Mouse (Mus musculus): ENCODE measurements at regions not wholly inside any gene's neighbourhood (a gene's known extent, or its start where the extent isn't known, plus 50 kb on each side); places are given as distances from the start of the nearest gene placed in this dataset.

DNA sequence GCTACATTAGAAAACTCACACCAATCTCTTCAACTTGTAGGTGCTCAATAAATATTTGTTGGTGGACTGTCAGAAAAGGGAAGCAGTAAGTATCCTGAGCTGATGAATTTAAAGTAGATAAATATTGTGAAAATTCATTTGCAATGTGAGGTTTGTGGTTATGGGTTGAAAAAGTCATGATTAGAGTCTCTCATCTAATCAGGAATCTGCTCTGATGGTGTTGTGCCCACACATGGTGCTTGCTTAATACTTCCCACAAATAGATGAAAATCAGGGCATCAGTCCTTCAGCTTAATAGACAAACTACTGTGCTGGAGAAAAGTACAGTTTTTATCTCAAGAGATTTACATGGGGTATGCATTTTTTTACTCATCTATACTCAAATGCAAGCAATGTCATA, 59.9 kb downstream of the S1pr1 start:
- no peak for DNase-seq

DNA sequence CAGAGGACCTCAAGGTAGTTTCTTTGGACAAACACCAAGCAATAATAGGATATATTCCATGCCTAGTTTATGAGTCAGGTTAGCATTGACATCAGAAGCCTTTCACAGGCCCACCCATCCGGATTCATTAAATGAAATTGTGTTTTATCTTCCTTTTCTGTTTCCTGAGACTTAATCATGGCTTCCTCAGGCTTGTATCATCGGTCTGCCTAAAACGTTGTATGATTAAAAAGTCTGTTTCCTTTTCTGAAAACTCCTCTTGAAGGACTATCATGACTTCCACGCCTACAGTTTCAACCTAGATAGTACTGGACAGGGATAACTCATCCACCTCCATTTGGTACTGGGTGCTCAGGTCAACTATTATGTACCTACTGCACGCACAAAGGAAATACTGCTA, 62.6 kb downstream of the S1pr1 start:
- DNase-seq = no peak

DNA sequence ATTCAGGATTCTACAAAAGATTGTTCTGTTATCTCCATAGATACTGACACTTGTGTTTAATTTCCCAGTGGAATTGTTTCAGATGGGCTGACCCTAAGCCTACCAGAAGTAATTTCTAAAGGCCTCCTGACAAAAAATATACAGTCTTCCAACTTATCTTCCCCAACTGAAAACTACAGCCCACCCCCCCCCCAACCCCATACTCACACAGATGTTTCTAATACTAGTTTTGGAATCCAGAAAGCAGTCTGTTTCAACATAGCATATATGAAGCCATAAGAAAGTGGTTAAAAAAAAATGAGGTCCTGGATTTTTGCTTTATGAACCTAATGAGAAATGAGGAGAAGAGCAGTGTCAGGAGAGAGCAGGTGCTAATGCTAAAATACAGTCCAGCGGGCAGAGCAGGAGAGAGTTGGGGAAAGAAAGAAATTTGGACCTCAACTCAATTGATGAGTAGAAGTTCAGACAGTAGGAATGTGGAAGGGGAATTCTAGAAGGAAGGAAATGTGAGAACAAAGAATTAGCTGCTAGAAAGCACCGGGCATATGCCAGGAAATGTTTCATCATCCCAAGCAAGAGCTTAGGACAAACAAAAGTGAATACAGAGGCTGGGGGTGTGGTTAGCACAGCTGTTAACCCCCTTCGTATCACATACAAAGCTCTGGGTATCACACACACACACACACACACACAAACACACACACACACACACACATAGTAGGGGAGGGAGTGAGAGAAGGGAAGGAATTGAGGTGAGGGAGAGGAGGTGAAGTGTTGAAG, 65.3 kb downstream of the S1pr1 start:
- DNase-seq = no peak

DNA sequence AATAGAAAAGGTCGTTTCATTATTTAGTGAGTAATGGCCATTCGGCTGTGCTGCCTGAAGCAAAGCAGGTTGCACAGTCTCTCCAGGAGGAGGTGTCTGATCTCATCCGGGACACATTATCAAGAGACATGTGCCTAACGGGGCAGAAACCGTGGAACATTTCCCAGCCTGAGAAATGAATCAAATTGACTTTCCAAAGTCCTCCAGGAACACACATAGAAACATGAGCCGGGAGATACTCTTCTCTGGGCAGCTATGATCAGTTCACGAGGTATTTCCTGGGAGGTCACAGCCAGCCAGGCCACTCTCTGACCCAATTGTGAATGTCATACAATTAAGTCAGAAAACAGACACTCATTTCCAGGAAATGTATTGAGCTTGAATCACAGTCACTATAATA, 67.9 kb downstream of the S1pr1 start:
- no peak for DNase-seq

DNA sequence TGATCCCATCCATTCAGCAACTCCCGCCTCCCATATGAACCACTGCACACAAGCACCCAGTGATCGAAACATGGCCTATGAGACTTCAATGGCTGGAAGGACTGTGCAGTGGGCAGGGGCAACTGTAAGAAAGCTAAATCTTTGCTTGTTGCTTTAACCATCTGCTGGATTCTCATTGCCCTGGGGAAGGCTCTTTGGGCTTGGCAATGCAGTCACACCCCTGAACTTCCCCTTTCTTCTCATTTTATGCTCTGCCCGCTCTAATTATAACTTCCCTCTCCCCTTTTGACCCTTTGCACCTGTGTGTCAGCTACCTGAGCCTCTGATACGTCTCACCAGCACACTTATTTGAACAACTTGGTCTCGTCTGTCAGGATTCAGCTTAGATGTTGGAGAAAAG, 70.6 kb downstream of the S1pr1 start:
- no peak for DNase-seq

DNA sequence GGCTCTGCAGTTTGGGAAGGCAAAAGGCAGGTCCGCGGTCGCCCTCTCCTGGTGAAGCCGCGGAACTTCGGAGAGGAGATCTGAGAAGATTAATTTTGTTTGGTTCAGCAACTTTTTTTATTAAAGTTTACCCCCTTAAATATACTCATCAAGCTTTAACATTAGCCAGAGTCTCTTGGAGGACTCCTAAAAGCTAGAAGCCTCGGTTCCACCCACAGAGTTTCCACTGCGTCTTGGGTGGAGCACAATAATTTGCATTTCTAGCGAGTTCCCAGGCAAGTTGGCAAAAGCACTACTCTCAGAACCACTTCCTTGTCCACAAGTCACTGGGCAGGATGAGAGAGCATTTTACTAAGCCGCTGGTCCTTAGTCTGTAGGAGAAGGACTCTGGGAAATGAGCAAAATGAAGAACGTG, 72.0 kb downstream of the S1pr1 start:
- peak; percentile 81 to 82 for DNase-seq

DNA sequence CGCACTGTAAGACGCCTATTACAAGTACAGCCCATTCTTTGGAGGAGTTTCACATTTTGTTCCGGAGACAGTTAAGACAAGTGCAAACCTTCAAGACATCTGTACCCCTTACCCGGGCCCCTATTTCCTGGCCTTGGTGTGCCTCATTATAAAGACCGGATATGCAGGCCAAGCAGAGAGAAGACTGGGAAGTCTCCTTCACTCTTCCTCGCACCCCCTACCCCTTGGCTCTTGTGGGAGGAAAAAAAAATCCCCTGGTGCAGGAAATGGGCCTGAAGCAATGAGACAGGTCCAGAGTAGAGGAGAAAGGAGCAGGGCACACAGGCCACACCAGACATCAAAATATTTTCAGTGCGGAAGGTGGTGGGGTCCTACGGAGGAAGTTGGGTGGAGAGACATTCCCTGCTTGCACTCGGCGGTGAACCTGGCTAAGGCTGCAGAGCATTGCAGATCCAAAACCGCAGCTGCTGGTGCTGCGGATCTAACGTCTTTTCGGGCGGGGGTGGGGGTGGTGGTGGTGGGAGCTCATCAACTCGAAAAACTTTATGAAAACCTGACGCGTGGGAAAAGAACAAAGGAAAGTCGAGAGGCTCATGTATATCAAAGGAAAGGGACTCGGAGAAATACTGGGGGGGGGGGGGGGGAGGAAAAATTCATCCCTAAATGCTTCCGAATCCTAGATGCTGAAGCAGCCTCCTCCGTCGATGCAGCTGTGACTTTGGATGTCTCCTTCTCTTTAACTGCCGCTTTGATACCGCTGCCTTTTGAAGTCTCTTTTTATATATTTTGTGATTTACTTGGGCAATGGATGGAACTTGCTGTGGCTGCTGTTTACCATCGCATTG, 72.6 kb downstream of the S1pr1 start:
- DNase-seq = peak; percentile 9 to 39

DNA sequence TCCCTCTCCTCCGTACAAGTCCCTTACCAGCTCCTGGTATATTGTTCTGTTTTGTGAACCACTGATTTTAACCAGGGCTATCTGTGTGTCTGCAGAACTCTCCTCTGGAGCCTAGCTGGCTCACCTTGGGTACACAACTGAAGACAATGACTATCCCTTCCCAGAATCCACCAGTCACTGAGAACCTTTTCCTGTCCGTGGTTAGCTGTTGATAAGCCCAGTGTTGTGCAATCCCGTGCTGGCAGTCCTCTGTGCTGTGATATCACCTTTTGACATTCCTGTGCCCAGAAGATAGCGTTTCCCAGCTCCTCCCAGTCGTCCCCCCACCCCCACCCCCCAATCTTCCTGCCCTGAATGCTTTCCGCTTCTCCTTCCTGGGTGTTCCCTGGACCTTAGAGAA, 73.5 kb downstream of the S1pr1 start:
- DNase-seq = peak; percentile 41 to 68

DNA sequence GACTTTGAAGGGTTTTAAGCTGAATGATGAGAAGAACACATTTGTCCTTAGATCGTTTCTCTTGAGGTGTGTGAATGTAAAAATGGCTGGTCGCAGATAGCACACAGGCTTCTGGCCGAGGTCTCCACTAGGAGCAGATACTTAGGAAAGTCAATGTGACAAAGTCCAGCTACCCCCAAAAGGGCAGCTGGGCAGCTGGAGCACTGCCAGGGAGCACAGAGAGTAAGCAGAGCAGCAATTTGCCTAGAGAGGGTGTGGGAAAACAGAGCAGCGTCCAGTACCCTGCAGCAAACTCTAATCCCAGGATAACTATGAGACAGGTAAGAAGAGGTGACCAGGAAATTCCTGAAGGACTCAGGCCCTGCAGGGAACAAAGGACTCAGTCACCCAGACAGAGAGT, 79.4 kb downstream of the S1pr1 start:
- peak; percentile 55 to 71 for DNase-seq

DNA sequence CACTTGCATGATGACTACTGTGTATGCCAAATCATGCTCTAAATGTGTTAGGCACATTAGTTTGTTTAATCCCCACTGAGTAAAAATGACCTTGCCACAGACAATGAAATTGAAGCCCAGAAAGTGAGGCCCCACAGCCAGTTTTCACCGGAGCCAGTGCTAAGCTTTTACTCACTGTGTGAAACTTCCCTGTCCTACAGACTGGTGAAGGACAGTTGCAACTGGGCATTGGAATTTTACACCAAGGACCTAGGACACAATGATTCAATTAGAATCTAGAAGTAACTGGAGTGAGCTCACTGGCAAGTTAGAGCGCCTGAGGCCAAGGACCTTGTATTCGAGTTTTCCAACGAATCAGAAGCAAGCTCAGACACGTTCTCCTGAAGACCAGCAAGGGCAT, 79.8 kb downstream of the S1pr1 start:
- peak in 1 of 2 experiments; percentile 5 for DNase-seq

DNA sequence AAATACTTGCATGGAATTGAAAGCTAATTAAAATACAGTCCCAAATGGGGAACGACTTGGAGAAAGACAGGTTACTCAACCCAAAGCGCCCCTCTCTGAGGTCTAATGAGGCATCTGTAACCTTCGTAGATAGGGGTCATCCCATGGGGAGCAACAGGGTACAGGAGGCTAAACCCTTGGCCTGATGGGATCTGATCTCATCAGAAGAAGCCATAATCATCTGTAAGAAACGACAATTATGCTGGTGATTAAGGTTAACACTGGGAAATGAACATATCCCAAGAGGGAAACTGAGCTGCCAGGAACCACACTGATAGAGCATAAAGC, 82.5 kb downstream of the S1pr1 start:
- DNase-seq = no peak

DNA sequence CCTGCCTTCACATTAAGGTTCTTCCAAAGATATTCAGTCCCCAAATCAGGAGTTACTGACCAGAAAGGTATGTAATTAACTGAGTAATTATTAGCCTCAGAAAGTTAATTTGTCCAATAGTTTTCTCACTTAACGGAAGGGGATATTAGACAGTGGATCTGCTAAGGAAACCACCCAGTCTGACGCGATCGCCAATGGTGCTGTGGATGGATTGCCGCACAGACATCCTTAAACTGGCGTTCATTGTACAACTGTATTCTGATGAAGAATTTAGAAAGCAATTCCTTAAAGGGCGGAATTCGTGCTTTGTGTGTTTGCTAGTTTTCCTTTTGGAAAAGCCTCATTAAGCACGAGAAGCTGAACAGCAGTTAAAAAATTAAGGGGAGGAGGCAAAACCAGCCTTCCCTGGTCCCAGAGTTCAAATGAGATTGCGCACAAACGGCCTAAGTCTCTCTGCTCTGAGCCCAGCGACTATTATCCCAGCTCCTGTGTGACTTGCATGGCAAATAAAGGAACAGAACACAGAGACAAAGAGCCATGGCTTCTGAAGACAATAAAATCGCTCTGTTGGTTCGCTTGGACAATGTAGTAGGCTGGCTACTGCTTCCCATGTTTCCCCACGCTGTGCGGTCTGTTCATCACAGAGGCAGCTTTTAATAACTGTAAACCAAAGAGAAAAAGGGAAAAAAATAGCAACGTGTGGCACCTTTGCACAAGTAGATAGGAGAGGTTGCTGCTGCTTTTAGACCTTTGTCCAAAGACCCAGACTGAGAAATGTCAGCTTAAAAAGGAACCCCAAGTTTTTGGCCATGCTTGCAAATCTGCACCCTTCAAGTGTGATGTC, 83.1 kb downstream of the S1pr1 start:
- DNase-seq = no peak

DNA sequence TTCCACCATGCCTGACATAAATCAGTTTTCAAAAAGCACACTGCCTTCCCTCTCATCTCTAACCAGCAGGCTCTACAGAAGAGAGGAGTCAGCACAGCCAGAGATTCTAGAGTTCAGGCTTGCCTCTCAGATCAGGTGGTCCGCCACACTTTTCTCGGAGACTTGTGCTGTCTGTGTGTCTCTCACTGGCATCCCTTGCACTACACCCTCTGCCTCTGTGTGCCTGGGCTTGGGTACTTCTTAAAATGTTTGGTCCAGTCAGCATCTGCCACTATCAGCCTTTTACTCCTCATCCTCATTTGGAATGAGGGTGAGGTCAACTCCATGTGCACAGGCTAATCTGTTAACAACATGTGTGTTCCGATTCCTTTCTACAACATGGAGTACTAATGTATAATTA, 92.0 kb downstream of the S1pr1 start:
- no peak for DNase-seq

DNA sequence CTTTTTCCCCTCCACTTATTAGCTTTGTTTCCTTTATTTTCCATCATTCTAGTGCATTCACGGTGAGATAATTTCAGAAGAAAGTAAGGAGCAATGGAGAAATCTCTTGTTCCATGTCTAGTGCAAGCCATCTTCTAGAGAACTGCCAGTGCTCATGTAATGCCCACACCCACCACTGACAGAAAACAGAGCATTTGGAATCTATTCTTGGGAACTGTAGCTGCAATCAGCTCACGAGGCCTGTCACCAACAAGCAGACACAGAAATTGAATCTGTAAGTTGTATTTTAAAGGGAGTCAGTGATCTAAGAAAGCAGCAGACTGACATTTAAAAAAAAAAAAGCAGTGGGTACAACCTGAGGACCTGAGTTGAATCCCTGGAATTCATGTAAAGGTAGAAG, 92.6 kb downstream of the S1pr1 start:
- no peak for DNase-seq

DNA sequence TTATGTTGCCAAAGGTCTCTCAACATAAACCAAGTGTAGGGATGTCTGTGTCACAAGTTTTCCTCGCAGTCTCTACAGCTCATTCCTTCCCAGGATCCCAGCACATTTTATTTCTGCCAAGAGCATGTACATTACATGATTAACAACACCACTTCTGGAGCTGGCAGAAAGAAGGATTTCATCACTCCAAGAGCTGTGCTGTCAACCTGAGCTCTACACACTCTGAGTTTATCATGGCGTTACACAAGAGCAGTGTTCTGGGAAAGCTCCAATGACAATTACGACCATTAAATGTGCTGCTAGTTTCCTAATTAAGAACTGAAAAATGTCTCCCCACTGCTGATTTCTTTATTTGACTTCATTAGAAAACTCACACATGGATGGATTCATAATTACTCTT, 94.9 kb downstream of the S1pr1 start:
- DNase-seq = no peak

DNA sequence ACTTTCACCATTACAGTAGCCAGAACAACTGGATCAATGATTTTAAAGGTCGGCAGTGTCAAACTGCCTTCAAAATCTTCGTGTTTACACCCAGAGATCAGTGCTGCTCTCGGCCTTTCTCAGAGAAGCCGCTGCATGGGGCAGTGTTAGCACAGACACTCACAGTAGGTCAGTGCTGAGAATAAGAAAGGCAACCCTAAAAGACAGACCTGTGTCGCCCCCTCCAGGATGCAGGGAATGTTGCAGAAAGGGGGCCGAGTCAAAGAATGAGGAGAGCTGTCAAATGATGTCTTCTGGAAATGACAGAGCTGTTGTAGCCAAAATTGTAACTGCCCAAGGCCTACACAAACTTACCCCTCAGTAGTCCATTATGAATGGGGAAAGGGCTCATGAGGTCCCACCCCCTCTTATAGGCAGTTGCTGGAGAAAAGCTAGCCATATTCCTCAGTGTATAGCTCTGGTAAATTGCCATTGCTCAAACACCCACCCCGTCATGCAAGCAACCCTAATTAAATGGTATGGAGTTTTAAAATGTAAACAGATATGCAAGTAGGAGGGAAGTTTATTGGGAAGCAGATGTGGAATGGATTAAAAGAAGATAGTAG, 98.8 kb downstream of the S1pr1 start:
- peak in 1 of 2 experiments; percentile 5 for DNase-seq

DNA sequence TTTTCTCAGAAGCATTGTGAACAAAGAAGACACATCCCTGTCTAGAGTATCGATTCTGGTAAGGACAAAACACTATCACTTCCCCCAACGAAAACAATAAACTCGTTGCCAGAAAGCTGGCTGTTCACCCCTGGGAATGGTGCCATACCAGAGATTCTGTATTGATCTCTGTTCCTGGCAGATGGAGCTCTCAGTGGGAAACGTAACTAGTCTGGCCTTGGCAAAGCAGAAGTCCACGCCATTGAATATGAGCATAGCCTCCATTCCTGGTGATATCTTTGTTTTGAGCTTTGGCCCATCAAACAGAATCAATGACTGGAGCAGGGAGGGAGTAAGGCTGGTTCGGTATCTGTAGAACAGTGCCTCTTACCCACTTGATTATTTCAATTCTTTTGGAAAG, 102.0 kb downstream of the S1pr1 start:
- no peak for DNase-seq

DNA sequence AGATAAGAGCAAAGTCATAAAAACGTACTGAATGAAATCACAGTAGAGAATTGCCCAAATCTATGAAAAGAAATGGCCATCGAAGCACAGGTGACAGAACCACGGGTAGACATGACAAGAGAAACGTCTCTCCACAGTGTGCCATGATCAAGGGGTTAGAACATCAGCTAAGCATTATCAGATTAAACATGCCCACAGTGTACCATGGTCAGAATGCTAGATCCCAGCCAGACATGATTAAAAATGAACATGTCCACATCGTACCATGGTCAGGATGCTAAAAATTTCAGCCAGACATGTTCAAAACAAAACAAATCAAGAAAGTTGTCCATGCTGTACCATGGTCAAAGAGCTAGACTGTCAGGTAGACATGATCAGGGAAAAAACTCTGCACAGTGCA, 106.8 kb downstream of the S1pr1 start:
- DNase-seq = no peak

DNA sequence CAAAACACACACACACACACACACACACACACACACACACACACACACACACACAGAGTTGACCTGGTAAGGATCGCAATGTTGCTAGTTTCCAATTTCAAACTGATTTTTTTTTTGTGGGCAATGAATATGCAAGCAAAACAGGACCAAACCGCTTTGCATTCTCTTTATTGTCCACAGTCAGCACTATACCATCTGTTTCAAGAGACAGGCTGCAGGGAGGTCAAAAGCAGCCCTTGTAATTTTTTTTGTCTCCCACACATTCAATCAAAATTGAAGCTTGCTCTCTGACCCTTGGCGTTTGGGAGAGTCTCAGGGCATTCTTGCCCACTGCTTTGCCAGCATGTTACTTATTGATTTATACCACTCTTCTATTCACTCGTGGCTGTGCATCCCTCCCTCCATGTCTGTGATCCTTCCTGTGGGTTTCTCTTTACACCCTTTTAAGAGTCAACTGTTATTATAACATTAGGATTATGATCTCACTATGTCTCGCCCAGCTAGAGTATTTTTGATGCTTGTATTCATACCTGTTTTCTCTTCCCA, 110.1 kb downstream of the S1pr1 start:
- DNase-seq = no peak

DNA sequence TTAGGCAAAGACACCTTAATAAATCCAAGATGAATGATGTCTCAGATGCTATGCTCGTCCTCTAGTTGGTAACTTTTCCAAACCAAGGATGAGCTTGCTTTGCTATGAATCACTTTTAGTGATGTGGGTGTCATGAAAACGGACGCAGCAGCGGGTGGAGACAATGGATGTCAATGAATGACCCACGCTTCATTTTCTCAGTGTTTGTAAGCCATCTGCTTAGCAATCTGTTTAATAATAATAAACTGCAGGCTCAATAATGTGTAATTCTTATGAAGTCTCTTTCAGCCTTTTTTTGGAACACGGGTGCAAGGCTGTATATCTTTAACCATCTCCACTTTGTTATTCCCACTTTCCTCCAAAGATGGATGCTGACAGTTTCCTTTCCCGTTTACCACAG, 110.6 kb downstream of the S1pr1 start:
- DNase-seq = no peak

DNA sequence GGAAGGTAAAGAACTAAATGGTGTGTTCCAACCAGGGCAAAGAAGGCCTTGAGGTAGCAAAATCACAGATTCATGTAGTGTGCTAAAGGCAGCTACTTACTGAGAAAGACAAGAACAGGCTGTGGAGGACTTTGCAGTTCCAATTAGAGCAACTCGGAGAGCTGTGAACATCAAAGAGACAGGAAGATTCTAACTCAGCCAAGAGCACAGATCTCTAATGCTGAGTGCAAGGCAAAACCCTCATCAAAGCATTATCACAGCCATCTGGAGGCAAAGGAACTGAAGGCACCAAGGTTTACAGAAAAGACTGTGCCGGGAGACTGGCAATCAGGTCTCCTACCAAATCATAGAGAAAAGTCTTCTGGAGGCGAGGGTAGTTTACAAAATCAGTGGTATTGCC, 111.1 kb downstream of the S1pr1 start:
- no peak for DNase-seq

DNA sequence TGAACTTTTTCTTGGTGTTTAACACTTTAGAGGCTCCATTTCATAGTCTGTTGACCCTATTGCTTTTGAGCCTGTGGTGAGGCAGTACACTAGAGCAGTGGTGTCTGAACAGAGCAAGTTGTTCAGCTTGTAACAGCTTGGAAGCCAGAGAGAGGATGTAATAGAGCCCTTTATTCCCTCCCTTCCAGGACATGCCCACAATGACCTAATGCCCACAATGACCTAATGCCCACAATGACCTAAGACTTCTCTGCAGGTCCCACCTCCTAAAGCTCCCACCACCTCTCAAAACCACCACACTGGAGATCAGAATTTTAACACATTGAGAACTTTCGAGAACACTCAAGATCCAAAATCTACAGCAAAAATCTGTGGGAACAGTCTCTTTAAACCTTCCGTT, 115.6 kb downstream of the S1pr1 start:
- no peak for DNase-seq

DNA sequence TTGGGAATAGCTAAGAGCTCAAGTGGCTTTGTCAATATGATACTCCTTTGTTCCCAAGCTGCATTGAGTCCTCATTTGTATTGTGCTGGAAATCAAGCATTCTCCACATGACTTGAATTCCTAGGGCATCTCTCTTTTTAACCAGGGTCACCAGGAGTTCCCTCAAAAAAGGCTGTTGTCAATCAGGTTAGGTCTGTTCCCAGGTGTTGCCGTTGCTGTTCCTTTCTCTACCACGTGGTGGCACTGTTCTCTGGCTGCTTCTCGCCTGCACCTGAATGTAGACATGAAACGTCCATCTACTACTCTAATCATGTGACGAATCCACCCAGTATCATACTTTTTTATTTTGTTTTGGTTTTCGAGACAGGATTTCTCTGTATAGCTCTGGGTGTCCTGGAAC, 118.3 kb downstream of the S1pr1 start:
- peak; percentile 67 to 82 for DNase-seq
